Mouse (Mus musculus) granulocyte monocyte progenitor cell, adult 5-6 weeks (primary cell): Measurements from ENCODE around the gene Acbd6. TPM values are rescaled to one million over a fixed set of nuclear protein-coding genes. Genes with fewer than 3 reads are reported as not detected.
A peak's percentile ranks its signal among the peaks of the same experiment; 100 is the strongest.

ENCODE experiments used
- ATAC-seq: replicated peaks from 2 replicates; pipeline ENCODE4 v1.8.0; 2016; ENCODE audit warnings: mild to moderate bottlenecking, moderate TSS enrichment, inconsistent platforms; ENCODE audit not compliant: poor library complexity, severe bottlenecking
- total RNA-seq, 2 experiments: library from RNA; stranded (forward) in 1 of 2; stranded (reverse) in 1 of 2; fragments of 200-712, 200-1000 nt in 1 of 2; fragments of >200 nt in 1 of 2; fragmentation: Nextera tagmentation in 1 of 2; gene quantifications; 2 replicates each; pipeline ENCODE4 v1.2.3; 2014 to 2017

The Acbd6 gene
- total RNA-seq, 2 experiments from 2014 or later = 22.5 to 35.3 TPM

DNA sequence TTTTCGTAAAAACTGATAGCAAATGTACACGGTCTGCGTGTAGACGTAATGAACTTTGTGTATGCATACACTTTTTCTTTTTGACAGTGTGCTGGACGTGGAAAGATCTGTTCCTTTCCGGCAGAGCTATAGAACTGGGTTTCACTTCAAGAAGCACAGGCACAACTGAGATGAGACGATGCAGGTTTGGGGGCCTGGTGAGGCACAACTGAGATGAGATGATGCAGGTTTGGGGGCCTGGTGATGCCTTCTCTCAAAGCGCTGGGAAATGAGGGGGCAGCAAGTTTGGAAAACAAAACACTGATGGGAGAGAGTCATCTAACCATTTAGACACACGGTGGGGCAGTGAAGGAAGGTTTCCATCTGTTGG lies 293 bp upstream of the Acbd6 start:
- ATAC-seq = peak; percentile 10; the same call in 1 of the 2 replicates

- no peak for ATAC-seq
Measured at GRCm38 (mm10) chr1:155560021-155560420, 2.1 kb downstream of the Acbd6 start.

DNA sequence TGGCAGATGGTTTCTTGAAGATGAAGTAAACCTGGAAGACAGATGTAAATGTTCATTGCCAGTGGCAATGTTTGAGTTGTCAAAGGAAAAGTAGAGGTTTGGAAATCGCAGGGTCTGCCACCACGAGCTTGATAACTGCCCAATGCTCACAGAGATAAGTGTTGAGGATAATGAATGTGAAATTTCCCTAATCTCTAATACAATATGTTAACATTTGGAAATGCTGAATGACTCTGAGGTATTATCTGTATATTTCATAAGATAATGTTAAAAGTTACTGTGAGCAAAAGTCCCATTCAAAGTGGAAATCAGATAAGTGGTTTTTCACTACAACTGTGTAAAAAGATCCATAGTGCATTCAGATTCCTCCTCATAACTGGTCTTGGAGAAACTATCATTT lies 2.8 kb downstream of the Acbd6 start:
- no peak for ATAC-seq

DNA sequence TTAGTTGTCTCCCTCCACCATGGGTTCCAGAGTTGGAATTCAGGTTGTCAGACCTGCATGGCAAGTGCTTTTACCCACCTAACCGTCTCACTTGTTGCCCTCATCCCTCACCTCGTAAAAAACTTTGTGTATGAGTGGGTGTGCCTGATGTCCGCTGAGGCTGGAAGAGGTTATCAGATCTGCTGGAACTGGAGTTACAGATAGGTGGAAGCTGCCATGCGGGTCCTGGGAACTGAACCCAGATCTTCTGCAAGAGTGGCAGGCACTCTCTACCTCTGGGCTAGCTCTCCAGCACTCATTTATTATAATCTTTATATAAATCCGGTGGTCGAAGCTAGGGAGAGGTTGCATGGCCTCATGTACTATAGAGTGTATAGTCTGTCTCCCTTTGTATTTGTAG lies 4.3 kb downstream of the Acbd6 start:
- no peak for ATAC-seq

DNA sequence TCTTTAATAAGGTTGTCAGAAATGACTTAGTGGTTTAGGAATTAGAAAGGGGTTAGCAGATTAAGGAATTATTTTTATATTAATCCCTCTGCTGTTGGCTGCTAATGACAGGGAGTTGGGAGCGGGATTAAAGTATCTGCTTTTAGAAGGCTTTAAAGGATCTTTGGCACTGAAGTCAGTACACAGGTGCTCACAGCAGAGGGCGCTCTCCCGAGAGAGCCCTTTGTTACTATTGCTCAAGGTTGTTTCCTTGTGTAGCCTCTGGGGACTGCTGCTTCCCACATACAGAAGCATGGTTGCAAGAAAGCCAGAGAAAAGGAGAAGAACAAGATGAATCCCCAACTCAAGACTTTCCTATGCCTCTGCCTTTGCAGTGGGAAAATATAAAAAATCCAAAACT lies 6.8 kb downstream of the Acbd6 start:
- peak; percentile 99 for ATAC-seq

DNA sequence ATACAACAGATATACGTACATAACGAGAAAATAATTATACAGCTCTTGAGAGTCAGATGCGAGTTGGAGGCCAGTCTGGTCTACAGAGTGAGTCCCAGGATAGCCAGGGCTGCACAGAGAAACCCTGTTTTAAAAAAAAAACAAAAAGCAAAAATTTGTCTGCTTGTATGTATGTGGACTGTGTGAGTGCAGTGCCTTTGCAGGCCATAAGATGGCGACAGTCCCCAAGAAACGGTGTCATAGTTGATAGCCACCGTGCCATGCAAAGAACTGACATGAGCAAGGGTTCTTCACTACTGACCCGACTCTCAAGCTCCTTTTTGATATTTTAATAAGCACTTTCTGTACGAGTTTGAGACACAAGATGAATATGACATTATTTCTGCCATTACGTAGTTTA lies 10.2 kb downstream of the Acbd6 start:
- no peak for ATAC-seq

GRCm38 (mm10) chr1:155569340-155569739 lies 11.4 kb downstream of the Acbd6 start:
- ATAC-seq = no peak

DNA sequence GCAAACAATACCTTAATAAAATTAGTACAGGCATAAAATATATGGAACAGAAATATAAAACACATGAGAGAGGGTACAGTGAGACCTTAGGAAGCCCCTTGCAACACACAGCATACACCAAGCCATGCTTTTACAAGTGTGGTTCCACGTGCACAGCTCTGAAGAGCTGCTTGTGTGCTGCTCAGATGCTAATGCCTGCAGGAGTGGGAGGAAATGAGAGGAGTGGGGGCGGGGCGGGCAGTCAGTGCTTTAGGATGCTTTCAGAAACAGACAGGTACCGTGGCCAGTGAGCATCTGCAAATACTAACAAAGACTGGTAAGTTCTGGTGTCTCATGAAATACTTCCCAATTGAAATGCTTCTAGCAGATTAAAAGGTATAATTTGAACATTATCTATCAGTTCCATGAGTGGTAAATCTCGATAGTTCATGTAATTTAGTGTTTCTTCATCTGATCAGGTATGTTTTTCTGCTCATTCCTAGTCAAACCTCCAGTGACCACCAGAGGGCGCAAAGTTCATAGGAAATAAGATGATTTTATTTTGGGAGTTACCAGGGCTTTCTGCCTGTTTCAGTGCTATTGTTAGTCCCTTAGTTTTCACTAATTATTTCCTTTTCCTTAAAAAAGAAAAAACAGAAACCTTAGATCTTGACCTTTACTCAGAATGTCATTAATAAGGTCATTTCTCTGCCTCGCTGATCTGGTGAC lies 17.2 kb downstream of the Acbd6 start:
- ATAC-seq = no peak; the same call in 1 of the 2 replicates

DNA sequence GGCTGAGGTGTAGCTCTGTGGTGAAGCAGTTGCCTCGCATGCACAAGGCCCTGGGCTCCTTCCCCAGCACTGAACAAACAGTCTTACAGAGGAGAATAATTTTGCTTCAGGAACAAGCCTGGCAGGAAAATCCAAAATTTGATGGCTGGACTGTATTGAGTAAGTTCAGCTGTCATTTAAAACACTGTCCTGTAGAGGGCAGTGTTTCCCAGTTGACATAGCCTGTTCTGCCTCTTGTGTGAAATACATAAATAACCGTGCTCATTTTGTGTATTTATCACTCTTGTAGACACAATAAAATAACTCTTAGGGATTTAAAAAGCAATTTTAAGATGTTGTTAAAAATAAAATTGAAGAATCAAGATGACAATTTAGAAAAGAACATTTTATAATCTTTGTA lies 18.5 kb downstream of the Acbd6 start:
- ATAC-seq = peak; percentile 65; the same call in 1 of the 2 replicates

GRCm38 (mm10) chr1:155577316-155577715 lies 19.4 kb downstream of the Acbd6 start:
- no peak for ATAC-seq

GRCm38 (mm10) chr1:155587961-155588360 lies 30.0 kb downstream of the Acbd6 start:
- ATAC-seq = no peak

GRCm38 (mm10) chr1:155594141-155594540 lies 36.2 kb downstream of the Acbd6 start:
- ATAC-seq = no peak

GRCm38 (mm10) chr1:155596576-155596975 lies 38.7 kb downstream of the Acbd6 start:
- ATAC-seq = no peak

DNA sequence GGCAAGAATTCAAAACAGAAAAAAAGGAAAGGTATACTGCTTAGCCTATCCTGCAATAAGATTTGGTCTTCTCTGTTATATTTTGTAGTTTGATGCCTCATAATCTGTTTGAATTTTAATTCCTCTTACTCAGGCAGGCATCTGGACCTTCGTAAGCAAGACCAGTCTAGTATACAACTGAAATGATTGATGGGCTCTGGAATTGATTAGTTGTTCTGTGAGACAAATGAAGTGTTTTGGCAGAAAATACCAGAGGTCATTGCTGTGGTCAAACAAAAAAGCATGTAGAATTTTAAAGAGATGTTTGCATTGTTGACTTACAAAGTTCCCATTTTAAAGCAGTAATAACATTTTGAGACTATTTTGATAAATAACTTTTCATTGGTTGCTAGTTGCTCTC lies 46.8 kb downstream of the Acbd6 start:
- no peak for ATAC-seq

GRCm38 (mm10) chr1:155605391-155606155 lies 47.7 kb downstream of the Acbd6 start:
- ATAC-seq = no peak

- ATAC-seq = no peak
Measured at GRCm38 (mm10) chr1:155606156-155606531, 48.2 kb downstream of the Acbd6 start.

GRCm38 (mm10) chr1:155608524-155608923 lies 50.6 kb downstream of the Acbd6 start:
- ATAC-seq = no peak

- no peak for ATAC-seq
Measured at GRCm38 (mm10) chr1:155614426-155614825, 56.5 kb downstream of the Acbd6 start.

DNA sequence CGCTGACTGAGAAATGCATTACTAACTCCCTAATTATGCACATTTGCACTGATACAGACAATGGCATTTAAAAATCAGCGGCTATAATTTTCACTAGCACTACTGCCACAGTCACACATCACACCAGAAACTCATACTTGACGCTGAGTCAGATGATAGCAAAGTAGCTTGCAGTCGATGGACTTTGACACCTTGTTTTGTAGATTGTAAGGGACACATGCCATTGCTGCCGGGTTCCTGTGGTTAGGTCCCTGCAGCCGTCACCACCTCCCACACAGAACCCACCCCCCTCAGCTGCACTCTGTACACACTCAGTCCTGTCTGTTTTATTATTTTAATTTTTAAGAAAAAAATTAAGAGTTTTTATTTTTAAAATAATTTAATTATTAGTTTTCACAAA lies 63.2 kb downstream of the Acbd6 start:
- ATAC-seq = no peak

- ATAC-seq = no peak
Measured at GRCm38 (mm10) chr1:155623192-155623591, 65.3 kb downstream of the Acbd6 start.

DNA sequence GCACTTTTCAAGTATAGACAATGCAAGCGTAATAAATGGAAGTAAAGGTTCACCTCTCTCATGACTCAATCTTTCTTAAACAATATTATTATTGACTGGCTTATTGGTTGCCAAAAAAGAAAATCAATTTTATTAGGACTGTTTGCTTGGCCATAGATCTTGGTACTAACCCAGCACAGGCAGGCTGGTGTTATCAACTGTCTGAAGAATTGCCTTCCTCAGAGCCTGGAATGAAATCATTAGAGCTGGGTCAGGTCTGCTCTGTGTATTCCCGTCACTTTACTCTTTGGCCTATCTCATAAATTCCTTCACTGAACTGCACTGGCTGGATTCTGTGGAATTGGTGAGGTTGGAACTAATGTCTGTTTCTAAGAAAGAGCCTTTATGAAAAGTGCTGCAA lies 69.8 kb downstream of the Acbd6 start:
- ATAC-seq = no peak

GRCm38 (mm10) chr1:155636648-155637047 lies 78.7 kb downstream of the Acbd6 start:
- no peak for ATAC-seq
